Mouse (Mus musculus): ENCODE measurements around the gene Adgre5. TPM values are rescaled to one million over a fixed set of nuclear protein-coding genes. Genes with fewer than 3 reads are reported as not detected.

Adgre5 gene
- polyA plus RNA-seq, 1 experiment from 2014 or later = 26.4 TPM

DNA sequence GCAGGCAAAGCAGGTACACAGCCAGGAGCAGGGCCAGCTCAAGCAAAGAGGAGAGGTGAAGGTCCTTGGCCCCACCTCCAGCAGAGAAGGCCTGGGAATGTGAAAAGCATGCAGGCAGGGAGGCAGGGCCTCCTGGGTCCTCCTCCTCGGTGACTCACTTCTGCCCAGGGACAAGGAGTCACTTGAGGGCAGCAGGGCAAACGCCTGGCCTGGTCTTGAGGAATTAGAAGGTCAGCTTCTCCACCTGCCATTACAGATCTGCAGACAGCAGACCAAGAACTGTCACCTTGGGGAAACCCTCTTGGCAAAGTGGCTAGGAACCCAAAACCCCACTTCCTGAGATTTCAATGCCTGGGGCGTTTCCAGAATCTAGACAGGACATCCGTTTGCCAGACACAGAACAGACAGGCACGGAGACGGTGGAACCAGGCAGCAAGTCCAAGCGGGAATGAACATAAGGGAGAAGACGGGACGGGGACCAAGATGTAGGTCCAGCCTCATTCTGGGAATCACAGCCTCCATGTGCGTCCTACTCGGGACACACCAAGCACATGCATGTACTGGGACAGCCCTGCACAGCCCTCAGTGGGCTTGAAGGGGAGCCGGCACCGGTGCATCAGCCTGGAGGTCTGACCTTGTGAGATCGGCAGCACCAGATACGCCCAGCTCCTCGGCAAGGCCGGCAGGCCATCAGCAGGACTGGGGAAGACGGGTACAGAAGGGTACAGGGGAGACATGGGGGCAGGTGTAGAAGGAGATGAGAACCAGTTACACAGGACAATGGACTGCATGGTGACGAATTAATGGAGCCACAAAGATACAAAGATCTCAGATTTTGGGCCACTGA is 43.5 kb downstream of the Adgre5 start:
- WGBS = 46% methylated on average over 19 of the region's 19 CpGs

DNA sequence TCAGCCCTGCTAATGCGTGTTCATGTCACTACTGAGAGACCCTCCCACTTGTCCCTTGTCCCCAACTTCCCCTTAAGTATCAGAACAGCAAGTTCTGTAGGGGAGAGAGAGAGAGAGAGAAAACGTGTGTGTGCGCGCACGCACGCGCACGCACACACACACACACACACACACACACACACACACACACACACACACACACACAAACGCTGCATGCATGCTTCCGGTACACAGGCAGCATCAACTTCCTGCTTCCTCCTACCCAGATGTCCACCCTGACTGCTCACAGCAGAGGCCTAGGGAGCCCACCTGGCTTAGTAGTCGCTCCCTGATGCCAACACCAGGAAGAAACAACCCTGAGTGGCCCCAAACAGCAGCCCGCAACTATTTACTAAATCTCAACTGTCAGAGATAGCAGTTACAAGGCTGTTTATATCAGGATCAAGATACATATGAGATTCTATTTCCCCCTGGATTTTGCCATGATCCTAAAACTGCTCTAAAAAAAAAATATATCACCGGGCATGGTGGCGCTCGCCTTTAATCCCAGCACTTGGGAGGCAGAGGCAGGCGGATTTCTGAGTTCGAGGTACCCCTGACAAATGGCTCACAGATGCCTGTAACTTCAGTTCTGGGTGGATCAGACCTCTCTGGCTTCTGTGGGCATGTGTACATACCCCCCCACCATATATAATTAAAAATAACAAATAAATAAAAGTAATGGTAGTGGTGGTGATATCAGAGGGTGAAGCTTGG is 45.6 kb downstream of the Adgre5 start:
- peaks cover 13% of the 10 kb centered on the region for H3K4me1 ChIP-seq (ENCODE audit: control insufficient read depth, insufficient read depth, low read length)
- no peak overlapping the region for H3K4me2 ChIP-seq (ENCODE audit: low read depth, severe bottlenecking)
- ATAC-seq (ENCODE audit: insufficient number of reproducible peaks, low FRiP score, low TSS enrichment, low read depth) (no peak), DNase-seq (ENCODE audit: low spot score) (no peak)
- peaks cover 10% of the 10 kb centered on the region; the same call in 1 of the 2 replicates for H3K36me3 ChIP-seq (ENCODE audit: control insufficient read depth, insufficient read depth, low read length)
- H3K9ac ChIP-seq (ENCODE audit: low read length) = no peak overlapping the region
- H3K4me3 ChIP-seq (ENCODE audit: low read depth, low read length) = no peak overlapping the region
- H3K9me3 ChIP-seq (ENCODE audit: control insufficient read depth, low read length) = no peaks in the 10 kb centered on the region
- no peaks in the 10 kb centered on the region for H3K27me3 ChIP-seq (ENCODE audit: control insufficient read depth, insufficient read depth, low read length)
- H3K27ac ChIP-seq (replicated peaks; ENCODE audit: low read depth, low read length) = no peak overlapping the region
- 83% methylated on average over 13 of the region's 17 CpGs for WGBS

More for the DNA sequence above, 43.5 kb downstream of the Adgre5 start:
- Histone ChIP-seq H3K4me1 (ENCODE audit: control insufficient read depth, insufficient read depth, low read length) (peaks cover 13% of the 10 kb centered on the region), H3K9ac (ENCODE audit: low read length) (peak overlapping the region; percentile 88), H3K4me3 (ENCODE audit: low read depth, low read length) (peak overlapping the region; percentile 80), H3K27me3 (ENCODE audit: control insufficient read depth, insufficient read depth, low read length) (no peaks in the 10 kb centered on the region), H3K9me3 (ENCODE audit: control insufficient read depth, low read length) (no peaks in the 10 kb centered on the region), H3K36me3 (ENCODE audit: control insufficient read depth, insufficient read depth, low read length) (no peaks in the 10 kb centered on the region; the same call in 1 of the 2 replicates), H3K4me2 (ENCODE audit: low read depth, severe bottlenecking) (peak overlapping the region; percentile 85), H3K27ac (replicated peaks; ENCODE audit: low read depth, low read length) (no peak overlapping the region)
- ATAC-seq (ENCODE audit: insufficient number of reproducible peaks, low FRiP score, low TSS enrichment, low read depth) (no peak), DNase-seq (ENCODE audit: low spot score) (no peak)

DNA sequence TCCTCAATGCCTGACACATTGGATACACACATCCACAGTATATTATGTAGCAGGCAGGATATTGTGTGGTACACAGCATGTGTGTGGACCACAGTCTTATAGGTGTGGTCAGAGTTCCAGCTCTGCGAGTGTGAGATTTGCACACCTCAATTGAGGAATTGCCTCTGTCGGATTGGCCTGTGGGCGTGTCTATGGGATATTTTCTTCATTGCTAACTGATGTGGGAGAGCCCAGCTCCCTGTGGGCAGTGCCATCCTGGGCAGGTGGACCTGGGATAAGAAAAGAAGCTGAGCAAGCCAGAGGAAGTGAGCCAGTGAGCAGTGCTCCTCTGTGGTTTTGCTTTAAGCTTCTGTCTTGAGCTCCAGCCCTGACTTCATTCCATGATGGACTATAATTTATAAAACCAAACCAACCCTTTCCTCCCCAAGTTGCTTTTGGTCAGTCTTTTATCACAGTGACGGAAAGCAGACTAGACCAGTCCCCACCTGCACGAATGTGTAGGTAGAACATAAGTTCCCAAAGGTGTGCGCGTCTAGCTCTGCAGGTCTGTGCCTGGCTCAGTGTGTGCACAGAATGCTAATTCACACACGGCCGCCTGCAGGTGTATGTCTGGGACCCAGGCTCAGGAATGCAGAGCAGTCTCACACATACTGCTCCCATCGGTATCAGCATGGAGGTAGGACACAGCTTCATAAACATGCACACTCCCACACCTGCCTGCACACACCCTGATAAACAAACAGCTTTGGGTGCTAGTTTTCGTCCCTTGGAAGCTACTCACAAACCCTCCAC is 46.6 kb downstream of the Adgre5 start:
- ATAC-seq (ENCODE audit: insufficient number of reproducible peaks, low FRiP score, low TSS enrichment, low read depth) = no peak

DNA sequence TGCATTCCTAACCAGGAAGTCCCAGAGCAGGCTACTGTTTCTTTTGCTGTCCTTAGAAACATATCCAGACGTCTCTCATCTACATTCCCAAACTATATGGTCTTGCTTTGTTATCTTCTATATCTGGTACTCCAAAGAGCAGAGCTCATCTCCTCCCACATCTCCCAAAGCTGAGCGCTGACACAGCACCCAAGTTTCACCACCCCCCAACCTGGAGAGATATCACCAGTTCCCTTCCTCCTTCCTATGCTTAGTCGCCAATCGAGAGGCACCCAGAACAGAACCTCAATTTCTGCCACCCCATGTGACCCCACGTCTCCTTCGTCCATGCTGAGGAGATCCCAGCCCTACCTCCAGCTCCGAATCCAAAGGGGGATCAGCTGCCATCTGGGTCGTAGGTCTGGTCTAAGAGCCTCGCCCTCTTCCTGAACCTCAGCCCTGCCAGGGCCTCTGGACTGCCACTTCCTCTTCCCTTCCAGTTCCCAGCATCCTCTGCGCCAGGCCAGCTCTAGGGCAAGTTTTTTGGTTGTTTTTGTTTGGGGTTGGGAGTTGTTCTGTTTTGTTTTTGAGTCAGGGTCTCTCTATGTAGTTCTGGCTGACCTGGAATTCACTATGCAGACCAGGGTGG is 47.4 kb downstream of the Adgre5 start:
- peaks cover 12% of the 10 kb centered on the region; the same call in 1 of the 2 replicates for H3K36me3 ChIP-seq (ENCODE audit: control insufficient read depth, insufficient read depth, low read length)
- WGBS = 85% methylated on average over 10 of the region's 10 CpGs
- no peaks in the 10 kb centered on the region for H3K9me3 ChIP-seq (ENCODE audit: control insufficient read depth, low read length)
- no peak overlapping the region for H3K4me2 ChIP-seq (ENCODE audit: low read depth, severe bottlenecking)
- H3K9ac ChIP-seq (ENCODE audit: low read length) = no peak overlapping the region
- H3K27me3 ChIP-seq (ENCODE audit: control insufficient read depth, insufficient read depth, low read length) = no peaks in the 10 kb centered on the region
- no peak overlapping the region for H3K27ac ChIP-seq (replicated peaks; ENCODE audit: low read depth, low read length)
- ATAC-seq (ENCODE audit: insufficient number of reproducible peaks, low FRiP score, low TSS enrichment, low read depth) = no peak
- H3K4me3 ChIP-seq (ENCODE audit: low read depth, low read length) = no peak overlapping the region
- peaks cover 10% of the 10 kb centered on the region for H3K4me1 ChIP-seq (ENCODE audit: control insufficient read depth, insufficient read depth, low read length)
- DNase-seq (ENCODE audit: low spot score) = no peak

More for the DNA sequence above, 46.6 kb downstream of the Adgre5 start:
- Histone ChIP-seq H3K4me1 (ENCODE audit: control insufficient read depth, insufficient read depth, low read length) (peaks cover 10% of the 10 kb centered on the region), H3K4me2 (ENCODE audit: low read depth, severe bottlenecking) (no peak overlapping the region), H3K9ac (ENCODE audit: low read length) (no peak overlapping the region), H3K36me3 (ENCODE audit: control insufficient read depth, insufficient read depth, low read length) (peaks cover 10% of the 10 kb centered on the region; the same call in 1 of the 2 replicates), H3K27ac (replicated peaks; ENCODE audit: low read depth, low read length) (no peak overlapping the region), H3K9me3 (ENCODE audit: control insufficient read depth, low read length) (no peaks in the 10 kb centered on the region), H3K4me3 (ENCODE audit: low read depth, low read length) (no peak overlapping the region), H3K27me3 (ENCODE audit: control insufficient read depth, insufficient read depth, low read length) (no peaks in the 10 kb centered on the region)
- DNase-seq (ENCODE audit: low spot score) = no peak
- WGBS = 87% methylated on average over 11 of the region's 11 CpGs

DNA sequence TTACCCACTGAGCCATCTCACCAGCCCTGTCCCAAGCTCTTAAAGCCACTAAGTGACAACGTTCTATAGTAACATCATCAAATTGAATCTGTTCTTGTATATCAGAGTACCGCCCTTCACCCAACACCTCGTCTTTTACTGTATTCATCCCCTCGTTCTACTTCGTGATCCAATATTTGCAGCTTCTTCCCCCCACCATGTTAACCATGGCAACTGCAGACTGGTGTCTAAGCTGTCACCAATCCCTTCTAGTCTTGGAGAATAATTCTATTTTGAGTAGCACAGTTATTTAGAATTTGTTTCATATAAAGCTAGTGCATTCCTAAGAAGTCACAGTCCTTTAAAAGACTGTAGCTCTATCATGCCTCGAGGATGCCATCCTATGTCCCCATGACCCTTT is 51.9 kb downstream of the Adgre5 start:
- ATAC-seq (ENCODE audit: insufficient number of reproducible peaks, low FRiP score, low TSS enrichment, low read depth) = no peak
- Histone ChIP-seq H3K36me3 (ENCODE audit: control insufficient read depth, insufficient read depth, low read length) (peaks cover 12% of the 10 kb centered on the region; the same call in 1 of the 2 replicates), H3K4me3 (ENCODE audit: low read depth, low read length) (no peak overlapping the region), H3K9me3 (ENCODE audit: control insufficient read depth, low read length) (no peaks in the 10 kb centered on the region), H3K27me3 (ENCODE audit: control insufficient read depth, insufficient read depth, low read length) (no peaks in the 10 kb centered on the region), H3K4me1 (ENCODE audit: control insufficient read depth, insufficient read depth, low read length) (no peaks in the 10 kb centered on the region), H3K9ac (ENCODE audit: low read length) (no peak overlapping the region), H3K4me2 (ENCODE audit: low read depth, severe bottlenecking) (no peak overlapping the region), H3K27ac (replicated peaks; ENCODE audit: low read depth, low read length) (no peak overlapping the region)
- no peak for DNase-seq (ENCODE audit: low spot score)
- 90% methylated on average over 6 of the region's 6 CpGs for WGBS

DNA sequence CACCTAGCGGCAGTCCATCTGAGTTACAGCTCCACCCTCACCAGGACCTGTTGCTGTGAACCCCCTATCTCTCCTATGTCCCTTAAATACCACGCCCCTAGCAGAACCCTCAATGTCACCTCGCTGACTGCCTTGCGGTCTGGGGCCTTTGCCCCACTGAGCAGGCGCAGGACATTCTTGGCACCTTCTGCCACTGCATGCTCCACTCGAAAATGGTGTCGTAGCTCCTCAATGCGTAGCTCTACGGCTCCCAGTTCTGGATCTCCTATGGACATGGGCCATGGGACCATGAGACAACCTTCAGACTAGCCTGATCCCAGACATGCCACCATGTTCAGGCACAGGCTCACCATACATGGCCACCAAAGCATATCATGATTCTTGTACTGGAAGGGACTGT is 56.6 kb downstream of the Adgre5 start:
- H3K27me3 ChIP-seq (ENCODE audit: control insufficient read depth, insufficient read depth, low read length) = no peaks in the 10 kb centered on the region
- peaks cover 8% of the 10 kb centered on the region for H3K36me3 ChIP-seq (ENCODE audit: control insufficient read depth, insufficient read depth, low read length)
- peaks cover 12% of the 10 kb centered on the region; the same call in 1 of the 2 replicates for H3K4me1 ChIP-seq (ENCODE audit: control insufficient read depth, insufficient read depth, low read length)
- ATAC-seq (ENCODE audit: insufficient number of reproducible peaks, low FRiP score, low TSS enrichment, low read depth) = no peak
- DNase-seq (ENCODE audit: low spot score) = no peak
- no peak overlapping the region for H3K27ac ChIP-seq (replicated peaks; ENCODE audit: low read depth, low read length)
- H3K4me2 ChIP-seq (ENCODE audit: low read depth, severe bottlenecking) = no peak overlapping the region
- no peak overlapping the region for H3K4me3 ChIP-seq (ENCODE audit: low read depth, low read length)
- no peaks in the 10 kb centered on the region for H3K9me3 ChIP-seq (ENCODE audit: control insufficient read depth, low read length)
- H3K9ac ChIP-seq (ENCODE audit: low read length) = no peak overlapping the region
- WGBS = 91% methylated on average over 9 of the region's 9 CpGs

DNA sequence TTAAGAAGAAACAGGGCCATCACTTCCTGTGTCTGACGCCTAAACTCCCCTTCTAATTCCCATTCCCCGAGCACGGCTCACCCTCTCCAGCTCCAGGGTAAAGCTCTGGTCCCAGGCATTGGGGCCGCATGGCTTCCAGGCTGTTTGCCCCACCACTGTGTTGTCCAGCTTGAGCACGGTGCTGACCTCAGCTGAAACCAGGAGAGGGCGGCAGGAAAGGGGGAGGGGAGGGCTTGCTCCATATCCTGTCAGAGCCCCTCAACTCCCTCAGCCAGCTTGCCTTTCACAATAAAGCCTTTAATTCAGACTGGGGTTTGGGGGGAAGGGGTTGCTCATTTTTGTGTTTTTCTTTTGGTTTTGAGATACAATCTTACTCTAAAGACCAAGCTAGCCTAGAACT is 60.0 kb downstream of the Adgre5 start:
- ATAC-seq (ENCODE audit: insufficient number of reproducible peaks, low FRiP score, low TSS enrichment, low read depth) (peak; percentile 78; the same call in 1 of the 2 replicates), DNase-seq (ENCODE audit: low spot score) (peak; percentile 74)
- Histone ChIP-seq H3K36me3 (ENCODE audit: control insufficient read depth, insufficient read depth, low read length) (peaks cover 16% of the 10 kb centered on the region), H3K27ac (replicated peaks; ENCODE audit: low read depth, low read length) (peak overlapping the region; percentile 63), H3K27me3 (ENCODE audit: control insufficient read depth, insufficient read depth, low read length) (no peaks in the 10 kb centered on the region), H3K4me2 (ENCODE audit: low read depth, severe bottlenecking) (0 out of 2 replicates have a peak overlapping the region, but pooled peaks have one; percentile 1), H3K9me3 (ENCODE audit: control insufficient read depth, low read length) (no peaks in the 10 kb centered on the region), H3K9ac (ENCODE audit: low read length) (no peak overlapping the region), H3K4me3 (ENCODE audit: low read depth, low read length) (no peak overlapping the region; the same call in 1 of the 2 replicates), H3K4me1 (ENCODE audit: control insufficient read depth, insufficient read depth, low read length) (peaks cover 14% of the 10 kb centered on the region; the same call in 1 of the 2 replicates)
- WGBS = 11% methylated on average over 6 of the region's 6 CpGs
